Mouse (Mus musculus) lung, adult 2 months (tissue): ENCODE data around the gene Mrps30.

Experiments used
- CTCF ChIP-seq: fragments of 200-500 bp; IDR thresholded peaks from 2 replicates; pipeline ENCODE4 v1.5.1; 2011; ENCODE audit warnings: mild to moderate bottlenecking, low read length, control low read depth; ENCODE audit not compliant: insufficient read depth
- POLR2A ChIP-seq: fragments of 200-500 bp; IDR thresholded peaks from 2 replicates; pipeline ENCODE4 v1.6.1; 2011; ENCODE audit warnings: low read depth, mild to moderate bottlenecking, control low read depth, low read length, borderline replicate concordance; ENCODE audit errors: extremely low read depth

DNA sequence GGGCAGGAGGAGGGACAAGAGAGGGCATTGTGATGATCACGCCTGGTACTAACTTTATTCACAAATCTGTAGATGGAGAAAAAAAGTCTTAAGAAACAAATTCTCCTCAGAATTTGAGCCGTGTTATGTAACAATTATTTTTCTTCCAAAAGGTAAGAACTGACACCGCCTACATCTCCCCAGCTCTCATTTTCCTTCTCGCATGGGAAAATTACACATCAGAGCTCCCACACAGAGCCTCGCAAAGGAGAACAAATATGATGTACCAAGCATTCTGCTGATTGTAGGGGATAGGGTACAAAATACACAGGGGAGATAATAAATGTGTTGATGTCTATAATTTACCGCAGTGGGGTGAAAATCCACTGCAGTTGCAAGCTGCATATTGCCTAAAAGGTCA is 23.7 kb downstream of the Mrps30 start:
- TF ChIP-seq CTCF (no peak), POLR2A (no peak)
